Mouse (Mus musculus) CH12.LX (cell line): ENCODE measurements around the gene 6430531B16Rik. TPM values are rescaled to one million over a fixed set of nuclear protein-coding genes. Genes with fewer than 3 reads are reported as not detected.

Experiments
- DNase-seq: peaks from one replicate; pipeline ENCODE4 v3.0.0-alpha.2; 2013; ENCODE audit errors: extremely low read depth
- H3K27ac ChIP-seq: 2 replicates; pipeline ENCODE4 v1.5.1; 2012; ENCODE audit warnings: low read depth, mild to moderate bottlenecking, control low read depth, moderate library complexity; ENCODE audit not compliant: insufficient read depth
- H3K27me3 ChIP-seq: replicated peaks from 2 replicates; pipeline ENCODE3; 2012; ENCODE audit warnings: inconsistent platforms
- H3K36me3 ChIP-seq, 2 experiments: replicated peaks in 1 of 2; 2 replicates each; pipeline versions ENCODE3 to v1.6.1; 2012; ENCODE audit warnings: inconsistent platforms in 1 of 2, low read length in 1 of 2, mild to moderate bottlenecking in 1 of 2, mixed read lengths in 1 of 2, moderate library complexity in 1 of 2; ENCODE audit not compliant: control insufficient read depth in 1 of 2, insufficient read depth in 1 of 2
- H3K4me1 ChIP-seq, 2 experiments: 2 replicates each; pipeline ENCODE4 v1.6.1; 2012; ENCODE audit warnings: inconsistent platforms in 1 of 2, moderate library complexity in 1 of 2; ENCODE audit not compliant: insufficient read depth in 2 of 2, control insufficient read depth in 1 of 2
- H3K4me2 ChIP-seq: 2 replicates; pipeline ENCODE4 v1.6.1; 2012; ENCODE audit warnings: low read depth, mild to moderate bottlenecking, control low read depth; ENCODE audit not compliant: poor library complexity, insufficient read depth, severe bottlenecking
- H3K4me3 ChIP-seq, 3 experiments: fragments of 150-350 bp in 1 of 3; sonication (generic) in 1 of 3; replicated peaks in 1 of 3; 2 replicates each; pipeline versions ENCODE3 to v1.5.1; 2011 to 2012; ENCODE audit warnings: low read depth in 2 of 3, low read length in 2 of 3, mild to moderate bottlenecking in 2 of 3, moderate library complexity in 2 of 3, control low read depth in 1 of 3, improper control_type of control experiment in 1 of 3, inconsistent platforms in 1 of 3, mixed read lengths in 1 of 3; ENCODE audit not compliant: poor library complexity in 1 of 3
- H3K79me2 ChIP-seq: replicated peaks from 2 replicates; pipeline ENCODE4 v1.6.1; 2012; ENCODE audit warnings: mild to moderate bottlenecking, moderate library complexity; ENCODE audit not compliant: control insufficient read depth, poor library complexity, insufficient read depth, severe bottlenecking; ENCODE audit errors: extremely low read depth
- H3K9ac ChIP-seq: 2 replicates; pipeline ENCODE4 v1.6.1; 2012; ENCODE audit warnings: low read depth, mild to moderate bottlenecking, control low read depth, moderate library complexity; ENCODE audit not compliant: insufficient read depth
- H3K9me3 ChIP-seq: replicated peaks from 2 replicates; pipeline ENCODE3; 2012; ENCODE audit warnings: low read length, inconsistent platforms, mixed read lengths
- BHLHE40 ChIP-seq: IDR thresholded peaks from 2 replicates; pipeline ENCODE4 v1.6.1; 2011; ENCODE audit warnings: mild to moderate bottlenecking, low read depth, low read length, improper control_type of control experiment
- CHD2 ChIP-seq: IDR thresholded peaks from 2 replicates; pipeline ENCODE4 v1.6.1; 2011; ENCODE audit warnings: low read length, improper control_type of control experiment
- EP300 ChIP-seq: IDR thresholded peaks from 2 replicates; pipeline ENCODE4 v1.6.1; 2011; ENCODE audit warnings: low read length, improper control_type of control experiment
- ETS1 ChIP-seq: conservative IDR thresholded peaks from 2 replicates; pipeline ENCODE4 v1.6.1; 2012; ENCODE audit warnings: low read depth, mild to moderate bottlenecking, inconsistent platforms, low read length, improper control_type of control experiment, moderate library complexity
- GABPA ChIP-seq: IDR thresholded peaks from 2 replicates; pipeline ENCODE4 v1.6.1; 2012; ENCODE audit warnings: low read depth, low read length, improper control_type of control experiment, inconsistent platforms; ENCODE audit not compliant: insufficient replicate concordance
- IRF4 ChIP-seq: IDR thresholded peaks from 2 replicates; pipeline ENCODE4 v1.6.1; 2014; ENCODE audit warnings: low read depth, mild to moderate bottlenecking, inconsistent platforms, low read length, improper control_type of control experiment
- JUN ChIP-seq: IDR thresholded peaks from 2 replicates; pipeline ENCODE4 v1.6.1; 2011; ENCODE audit warnings: low read depth, mild to moderate bottlenecking, low read length, improper control_type of control experiment, moderate library complexity; ENCODE audit not compliant: insufficient read depth
- JUND ChIP-seq: conservative IDR thresholded peaks from 2 replicates; pipeline ENCODE4 v1.6.1; 2011; ENCODE audit warnings: low read depth, low read length, improper control_type of control experiment
- MAX ChIP-seq: IDR thresholded peaks from 2 replicates; pipeline ENCODE4 v1.6.1; 2011; ENCODE audit warnings: low read length, improper control_type of control experiment
- MAZ ChIP-seq: IDR thresholded peaks from 2 replicates; pipeline ENCODE4 v1.6.1; 2012; ENCODE audit warnings: low read depth, mild to moderate bottlenecking, inconsistent platforms, low read length, improper control_type of control experiment, moderate library complexity
- MEF2A ChIP-seq: IDR thresholded peaks from 2 replicates; pipeline ENCODE4 v1.6.1; 2014; ENCODE audit warnings: low read depth, mild to moderate bottlenecking, inconsistent platforms, low read length, improper control_type of control experiment, borderline replicate concordance
- MXI1 ChIP-seq: IDR thresholded peaks from 2 replicates; pipeline ENCODE4 v1.6.1; 2011; ENCODE audit warnings: mild to moderate bottlenecking, low read depth, low read length, improper control_type of control experiment
- MYC ChIP-seq: IDR thresholded peaks from 2 replicates; pipeline ENCODE4 v1.6.1; 2011; ENCODE audit warnings: low read depth, mild to moderate bottlenecking, improper control_type of control experiment, low read length
- NELFE ChIP-seq: IDR thresholded peaks from 2 replicates; pipeline ENCODE4 v1.6.1; 2011; ENCODE audit warnings: low read depth, low read length, improper control_type of control experiment
- NRF1 ChIP-seq: IDR thresholded peaks from 2 replicates; pipeline ENCODE4 v1.6.1; 2014; ENCODE audit warnings: low read depth, mild to moderate bottlenecking, inconsistent platforms, low read length, improper control_type of control experiment, moderate library complexity
- PAX5 ChIP-seq: IDR thresholded peaks from 2 replicates; pipeline ENCODE4 v1.6.1; 2012; ENCODE audit warnings: low read length, inconsistent platforms, mixed read lengths
- RCOR1 ChIP-seq: conservative IDR thresholded peaks from 2 replicates; pipeline ENCODE4 v1.6.1; 2012; ENCODE audit warnings: low read depth, mild to moderate bottlenecking, inconsistent platforms, low read length, improper control_type of control experiment
- SIN3A ChIP-seq: IDR thresholded peaks from 2 replicates; pipeline ENCODE4 v1.6.1; 2012; ENCODE audit warnings: low read length, improper control_type of control experiment, inconsistent platforms
- TBP ChIP-seq: conservative IDR thresholded peaks from 2 replicates; pipeline ENCODE4 v1.6.1; 2011; ENCODE audit warnings: low read depth, low read length, improper control_type of control experiment
- TCF12 ChIP-seq: IDR thresholded peaks from 2 replicates; pipeline ENCODE4 v1.6.1; 2014; ENCODE audit warnings: low read depth, mild to moderate bottlenecking, inconsistent platforms, low read length, improper control_type of control experiment
- UBTF ChIP-seq: IDR thresholded peaks from 2 replicates; pipeline ENCODE4 v1.6.1; 2012; ENCODE audit warnings: low read depth, mild to moderate bottlenecking, inconsistent platforms, low read length, improper control_type of control experiment, moderate library complexity
- USF1 ChIP-seq: IDR thresholded peaks from 2 replicates; pipeline ENCODE4 v1.6.1; 2014; ENCODE audit warnings: low read depth, mild to moderate bottlenecking, inconsistent platforms, low read length, improper control_type of control experiment
- USF2 ChIP-seq: conservative IDR thresholded peaks from 2 replicates; pipeline ENCODE4 v1.6.1; 2011; ENCODE audit warnings: low read depth, low read length, improper control_type of control experiment
- ZKSCAN1 ChIP-seq: IDR thresholded peaks from 2 replicates; pipeline ENCODE4 v1.6.1; 2012; ENCODE audit warnings: low read depth, inconsistent platforms, low read length, improper control_type of control experiment, borderline replicate concordance
- dilution Hi-C: fragments of 300-500 bp; cut with MboI; formaldehyde crosslinking; loops from 2 replicates; pipeline ENCODE4 v1.14.3; 2020; ENCODE audit warnings: low sequenced_read_pairs; ENCODE audit not compliant: extremely low pct_unique_long_range_greater_than_20kb, extremely low pct_ligation_motif_present
- in situ Hi-C: fragments of 300-500 bp; cut with MboI; formaldehyde crosslinking; loops from 3 replicates; pipeline ENCODE4 v1.14.3; 2019; ENCODE audit warnings: low sequenced_read_pairs, low pct_ligation_motif_present, low pct_unique_long_range_greater_than_20kb, mixed read lengths
- polyA plus RNA-seq: library from polyadenylated mRNA; unstranded; fragments of >175 nt; gene quantifications from 2 replicates; pipeline ENCODE4 v1.2.1, GENCODE M21; 2012; ENCODE audit warnings: low read depth; ENCODE audit not compliant: insufficient read length
- total RNA-seq, 2 experiments: library from RNA; depleted of rRNA; stranded (reverse); fragments of 300-350 nt in 1 of 2; fragments of >200 nt in 1 of 2; gene quantifications; 2 replicates each; pipeline ENCODE4 v1.2.3; 2012 to 2014

Gene 6430531B16Rik
- total and polyA plus RNA-seq, 3 experiments = 0.13 to 0.21 TPM; not detected in 1

DNA sequence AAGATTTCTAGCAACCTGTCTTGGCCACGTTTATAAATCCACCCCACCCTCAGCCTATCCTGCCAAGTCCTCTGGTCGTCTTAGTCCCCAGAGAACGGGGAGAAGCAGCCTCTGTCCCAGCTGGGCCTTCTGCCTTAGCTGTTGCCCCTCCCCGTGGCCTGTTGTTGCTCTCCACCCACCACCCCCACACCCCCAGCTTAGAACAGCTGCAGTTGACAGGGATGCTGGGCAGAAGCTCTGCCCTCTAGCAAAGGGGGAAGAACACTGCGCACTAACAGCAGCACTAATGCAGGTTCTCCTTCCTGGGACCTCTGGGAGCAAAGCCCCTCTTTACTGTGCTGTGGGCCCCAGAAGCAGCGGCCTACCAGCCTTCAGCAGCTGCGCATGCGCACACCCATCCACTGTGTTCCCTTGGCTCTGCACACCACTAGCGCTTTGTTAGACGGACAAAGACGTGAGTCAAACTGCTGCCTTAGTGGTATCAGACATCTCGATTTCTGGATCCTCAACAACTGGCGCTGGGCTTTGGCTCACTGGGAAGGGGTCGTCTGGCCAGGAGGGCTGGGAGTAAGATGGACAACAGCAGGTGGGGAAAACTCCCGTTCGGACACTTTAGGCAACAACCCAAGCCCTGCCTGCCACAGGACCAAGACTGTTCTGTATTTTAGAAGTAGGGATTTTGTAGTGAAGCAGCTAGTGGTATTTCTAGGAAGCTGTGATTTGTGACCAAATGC lies 37.9 kb downstream of the 6430531B16Rik start:
- H3K4me2 ChIP-seq = no peak overlapping the region
- no peak overlapping the region for H3K4me3 ChIP-seq
- H3K36me3 ChIP-seq = peaks cover 0 to 36% of the 10 kb centered on the region in 2 experiments
- no peak overlapping the region for H3K27ac ChIP-seq
- H3K27me3 ChIP-seq = no peaks in the 10 kb centered on the region
- H3K9ac ChIP-seq = no peak overlapping the region
- in situ Hi-C loops (no loop called here), dilution Hi-C loops (no loop called here)
- TF ChIP-seq BHLHE40 (no peak), RCOR1 (no peak), USF1 (no peak), CHD2 (no peak), USF2 (no peak), SIN3A (0 out of 2 replicates have a peak, but pooled peaks have one; percentile 34), UBTF (no peak), TBP (no peak), MAX (no peak), JUN (no peak), NELFE (no peak), EP300 (no peak; the same call in 1 of the 2 replicates), ZKSCAN1 (no peak), NRF1 (no peak), ETS1 (0 out of 2 replicates have a peak, but pooled peaks have one; percentile 11), MAZ (no peak)
- H3K9me3 ChIP-seq = peaks cover 17% of the 10 kb centered on the region
- no peaks in the 10 kb centered on the region for H3K79me2 ChIP-seq
- DNase-seq = no peak
- H3K4me1 ChIP-seq = peaks cover 11 to 62% of the 10 kb centered on the region in 2 experiments

DNA sequence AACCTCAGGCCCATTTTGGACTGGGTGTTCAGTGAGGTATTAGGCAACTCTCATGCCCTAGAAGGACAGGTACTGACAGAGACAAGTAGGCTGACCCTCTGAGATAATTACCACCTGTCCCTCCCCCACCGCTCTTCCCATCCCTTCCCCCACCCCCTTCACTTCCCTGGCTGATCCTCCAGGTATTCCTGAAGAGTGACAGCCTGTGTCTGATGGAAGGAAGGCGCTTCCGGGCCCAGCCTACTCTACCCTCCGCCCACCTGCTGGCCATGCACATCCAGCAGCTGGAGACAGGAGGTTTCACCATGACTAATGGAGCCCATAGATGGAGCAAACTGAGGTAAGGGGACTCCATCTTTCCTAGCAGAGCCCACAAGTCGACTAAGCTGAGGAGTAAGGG lies 40.7 kb downstream of the 6430531B16Rik start:
- no peaks in the 10 kb centered on the region for H3K9me3 ChIP-seq
- peak overlapping the region; percentile 63; the same call in 1 of the 2 replicates for H3K4me2 ChIP-seq
- peaks cover 11 to 80% of the 10 kb centered on the region in 2 experiments for H3K4me1 ChIP-seq
- no peak for DNase-seq
- no peaks in the 10 kb centered on the region for H3K27me3 ChIP-seq
- 0 out of 2 replicates have a peak overlapping the region, but pooled peaks have one; percentile 20 for H3K9ac ChIP-seq
- in situ Hi-C loops (no loop called here), dilution Hi-C loops (no loop called here)
- peaks cover 3 to 31% of the 10 kb centered on the region in 2 experiments for H3K36me3 ChIP-seq
- H3K27ac ChIP-seq = peak overlapping the region; percentile 21; the same call in 1 of the 2 replicates
- TF ChIP-seq PAX5 (no peak), GABPA (no peak), MYC (no peak), JUND (no peak), JUN (no peak), TCF12 (no peak), IRF4 (peak; percentile 29; the same call in 1 of the 2 replicates), MEF2A (no peak), MXI1 (no peak)
- peak overlapping the region; percentile 1 to 37 (median 7) for H3K4me3 ChIP-seq
- no peaks in the 10 kb centered on the region for H3K79me2 ChIP-seq
